Mouse (Mus musculus): ENCODE measurements at regions not wholly inside any gene's neighbourhood (a gene's known extent, or its start where the extent isn't known, plus 50 kb on each side); places are given as distances from the start of the nearest gene placed in this dataset.

DNA sequence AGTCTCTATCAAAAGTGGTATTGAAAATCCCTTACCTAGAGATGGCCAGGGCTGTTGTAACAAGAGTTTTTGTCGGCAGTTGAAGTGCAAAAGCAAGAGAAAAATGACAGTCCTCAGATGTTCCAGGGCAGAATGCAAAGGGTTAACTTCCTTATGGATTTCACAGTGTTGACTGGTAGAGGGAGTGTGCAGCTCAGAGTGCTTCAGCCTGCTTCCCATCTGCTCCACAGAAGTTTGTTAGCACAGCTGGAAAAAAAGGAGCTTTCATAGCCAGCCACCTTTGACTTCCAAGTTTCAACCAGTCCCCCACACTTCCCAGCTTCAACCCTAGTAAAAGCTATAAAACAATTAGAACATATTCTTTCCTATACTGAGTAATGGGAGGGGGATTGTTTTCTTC lies 1098.9 kb downstream of the Slc22a22 start:
- TF ChIP-seq CTCF (IDR thresholded peaks at IDR 0.05; ENCODE audit: low read depth, low read length) (no peak), EP300 (IDR thresholded peaks at IDR 0.05; ENCODE audit: insufficient read depth, low read depth, low read length) (no peak)
